Mouse (Mus musculus) fat pad, adult 2 months (tissue): ENCODE data around the gene Lats2.
"Not testable (repeated sequence)": the region's sequence is repeated elsewhere in the genome, so short reads cannot be mapped to it uniquely, and the experiment has no call there.

ENCODE experiments used
- DNase-seq: peaks from one replicate; pipeline ENCODE4 v3.0.0-alpha.2; 2011; ENCODE audit warnings: low read depth, low spot score; ENCODE audit errors: extremely low read depth

Gene Lats2

DNA sequence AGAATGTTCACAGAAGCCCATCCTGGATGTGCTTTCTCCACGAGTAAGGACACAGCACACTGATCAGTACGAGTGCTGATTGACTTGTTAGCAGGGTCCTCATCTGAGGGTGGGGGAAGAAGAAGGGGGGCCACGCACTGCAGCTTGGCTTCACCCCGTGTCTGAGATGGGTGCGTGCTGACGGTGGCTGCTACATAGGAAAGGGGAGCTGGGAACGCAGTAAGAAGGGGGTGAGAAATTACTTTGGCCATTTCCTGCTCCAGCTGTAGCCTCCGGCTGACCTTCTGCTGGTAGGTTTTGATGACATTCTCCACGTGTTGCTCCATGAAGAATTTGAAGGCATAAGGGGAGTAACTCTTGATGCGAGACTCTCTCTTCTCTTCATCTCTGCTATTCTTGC is 59.2 kb downstream of the Lats2 start:
- DNase-seq: no peak

DNA sequence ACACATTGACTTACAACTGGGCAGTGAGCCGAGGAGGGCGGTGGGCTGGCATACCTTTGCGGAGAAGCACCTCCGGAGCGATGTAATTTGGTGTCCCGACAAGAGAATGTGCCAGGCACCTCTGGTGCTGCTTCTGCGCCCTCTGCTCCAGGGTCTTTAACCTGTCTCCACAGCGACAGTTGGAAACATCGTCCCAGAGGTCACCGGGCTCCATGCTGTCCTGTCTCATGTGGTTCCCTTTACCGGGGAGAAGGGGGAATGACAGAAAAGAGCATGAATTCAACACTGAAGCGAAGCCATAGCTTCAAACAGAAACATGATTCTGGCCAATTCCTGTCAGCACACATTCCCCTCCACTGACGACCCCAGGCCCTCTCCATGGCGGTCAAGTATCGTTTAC is 62.1 kb downstream of the Lats2 start:
- DNase-seq: no peak

DNA sequence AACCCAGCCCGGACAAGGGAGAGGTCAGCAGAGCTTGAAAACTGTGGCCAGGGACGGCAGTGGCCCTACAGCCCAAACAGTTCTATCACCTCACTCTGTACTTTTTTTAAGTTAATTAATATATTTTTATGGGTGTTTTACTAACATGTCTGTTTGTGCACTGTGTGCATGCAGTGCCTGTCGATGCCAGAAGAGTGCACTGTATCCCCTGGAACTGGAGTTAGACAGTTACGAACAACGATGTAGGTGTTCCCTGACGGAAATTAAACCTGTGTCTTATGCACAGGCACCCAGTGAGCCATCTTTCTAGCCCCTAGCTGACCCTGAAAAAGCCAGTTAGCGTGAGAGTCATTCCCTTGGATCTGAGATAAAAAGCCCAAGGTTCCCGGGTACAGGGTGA is 62.6 kb downstream of the Lats2 start:
- no peak for DNase-seq

DNA sequence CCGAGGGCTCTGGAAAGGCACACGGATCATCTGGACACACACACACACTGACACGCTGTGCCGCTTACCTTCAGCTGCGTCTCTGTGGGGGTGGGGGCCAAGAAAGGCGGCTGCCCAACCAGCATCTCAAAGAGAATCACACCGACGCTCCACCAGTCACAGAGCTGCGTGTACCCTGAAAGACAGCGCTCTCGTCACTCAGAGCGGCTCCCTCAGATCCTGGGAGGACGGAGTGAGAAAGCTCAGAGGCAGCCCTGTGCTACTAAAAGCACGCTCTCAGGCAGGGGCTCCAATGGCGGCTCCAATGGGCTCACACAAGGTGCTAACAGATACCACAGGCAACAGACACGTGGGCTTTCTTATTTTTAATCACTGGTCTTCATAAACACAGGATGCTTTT is 63.9 kb downstream of the Lats2 start:
- no peak for DNase-seq

DNA sequence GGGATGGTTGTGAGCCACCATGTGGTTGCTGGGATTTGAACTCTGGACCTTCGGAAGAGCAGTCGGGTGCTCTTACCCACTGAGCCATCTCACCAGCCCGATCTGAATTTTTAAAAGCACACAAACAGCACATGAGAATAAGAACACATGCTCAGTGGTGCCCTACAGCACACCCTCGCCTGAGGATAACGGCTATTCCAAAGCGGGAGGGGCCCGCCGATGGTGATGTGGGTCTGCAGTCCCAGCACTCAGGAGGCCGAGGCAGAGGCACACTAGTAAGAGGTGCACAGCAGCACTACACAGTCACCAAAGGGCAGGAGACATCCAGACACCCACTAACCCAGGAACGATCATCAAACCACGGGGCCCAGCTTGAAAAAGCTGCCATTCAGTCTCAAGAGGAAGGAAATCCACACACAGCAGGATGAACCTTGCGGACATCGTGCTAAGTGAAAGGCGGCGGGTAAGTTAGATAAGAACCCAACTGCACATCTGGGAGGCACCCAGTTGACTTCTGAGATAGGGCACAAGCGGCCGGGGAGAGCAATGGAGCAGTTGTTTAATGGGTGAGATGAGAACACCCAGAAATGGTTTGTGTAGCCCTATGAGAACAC is 65.6 kb downstream of the Lats2 start:
- DNase-seq: no peak

DNA sequence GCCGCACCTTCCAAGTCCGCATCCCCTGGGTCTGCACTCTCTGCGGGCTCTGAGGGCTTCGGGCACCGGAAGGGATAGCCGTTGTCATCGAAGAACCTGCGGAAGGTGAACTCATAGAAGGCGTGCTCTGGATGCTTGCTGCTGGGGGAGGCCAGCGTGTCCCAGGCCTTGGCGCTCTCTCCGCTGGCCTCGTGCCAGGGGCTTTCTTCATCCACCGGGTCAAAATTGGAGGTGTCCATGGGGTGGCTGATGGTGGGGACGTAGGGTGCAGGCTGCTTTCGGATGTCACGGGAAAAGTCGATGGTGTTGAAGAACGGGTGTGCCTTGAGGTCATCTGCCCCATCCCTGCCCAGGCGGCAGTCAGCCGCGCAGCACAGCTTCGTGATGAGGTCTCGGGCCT is 66.9 kb downstream of the Lats2 start:
- DNase-seq: no peak

GRCm38 (mm10) chr14:57690681-57691080 is 67.5 kb downstream of the Lats2 start:
- no peak for DNase-seq

DNA sequence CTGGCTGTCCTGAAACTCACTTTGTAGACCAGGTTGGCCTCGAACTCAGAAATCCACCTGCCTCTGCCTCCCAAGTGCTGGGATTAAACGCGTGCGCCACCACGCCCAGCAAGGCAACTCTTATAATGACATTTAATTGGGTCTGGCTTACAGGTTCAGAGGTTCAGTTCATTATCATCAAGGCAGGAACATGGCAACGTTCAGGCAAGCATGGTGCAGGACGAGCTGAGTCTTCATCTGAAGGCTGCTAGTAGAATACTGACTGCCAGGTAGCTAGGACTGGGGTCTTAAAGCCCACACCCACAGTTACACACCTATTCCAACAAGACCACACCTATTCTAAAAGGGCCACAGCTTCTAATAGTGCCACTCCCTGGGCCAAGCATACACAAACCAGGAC is 70.1 kb downstream of the Lats2 start:
- DNase-seq: not testable (repeated sequence)

DNA sequence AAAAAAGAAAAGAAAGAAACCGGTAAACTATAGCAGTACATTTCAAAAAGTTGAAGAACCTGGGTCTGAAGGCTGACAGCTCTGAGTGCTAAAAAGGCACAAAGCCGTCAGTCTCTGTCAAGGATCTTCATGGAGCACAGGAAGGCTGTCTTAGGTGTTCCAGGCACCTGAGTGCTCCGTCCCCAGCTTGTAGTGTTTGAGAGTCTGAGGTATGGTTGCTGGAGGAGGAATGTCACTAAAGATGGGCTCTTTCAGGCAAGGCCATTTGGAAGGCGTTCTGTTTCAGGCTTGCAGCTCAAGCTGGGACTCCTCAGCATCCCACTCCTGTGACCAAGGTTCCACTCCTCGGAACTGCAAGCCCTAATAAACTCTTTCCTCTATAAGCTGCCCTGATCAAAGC is 70.7 kb downstream of the Lats2 start:
- no peak for DNase-seq

GRCm38 (mm10) chr14:57686647-57687046 is 71.5 kb downstream of the Lats2 start:
- no peak for DNase-seq

DNA sequence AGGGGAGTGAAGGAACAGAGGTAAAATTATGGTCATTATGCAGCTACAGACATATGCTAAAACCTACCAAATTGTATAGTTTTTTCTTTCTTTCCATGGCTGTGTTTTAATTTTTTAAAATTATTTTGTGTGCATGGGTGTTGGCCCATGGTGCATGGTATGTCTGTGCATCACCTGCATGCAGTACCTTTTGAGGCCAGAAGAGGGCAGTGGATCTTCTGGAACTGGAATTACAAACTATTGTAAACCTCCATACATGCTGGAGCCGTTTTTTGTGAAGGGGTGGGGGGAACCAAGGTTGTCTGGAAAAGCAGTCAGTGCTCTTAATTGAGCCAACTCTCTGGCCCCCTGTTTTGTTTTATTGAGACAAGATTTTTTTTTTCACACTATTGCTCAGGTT is 73.6 kb downstream of the Lats2 start:
- DNase-seq: no peak

GRCm38 (mm10) chr14:57682751-57683150 is 75.4 kb downstream of the Lats2 start:
- no peak for DNase-seq

DNA sequence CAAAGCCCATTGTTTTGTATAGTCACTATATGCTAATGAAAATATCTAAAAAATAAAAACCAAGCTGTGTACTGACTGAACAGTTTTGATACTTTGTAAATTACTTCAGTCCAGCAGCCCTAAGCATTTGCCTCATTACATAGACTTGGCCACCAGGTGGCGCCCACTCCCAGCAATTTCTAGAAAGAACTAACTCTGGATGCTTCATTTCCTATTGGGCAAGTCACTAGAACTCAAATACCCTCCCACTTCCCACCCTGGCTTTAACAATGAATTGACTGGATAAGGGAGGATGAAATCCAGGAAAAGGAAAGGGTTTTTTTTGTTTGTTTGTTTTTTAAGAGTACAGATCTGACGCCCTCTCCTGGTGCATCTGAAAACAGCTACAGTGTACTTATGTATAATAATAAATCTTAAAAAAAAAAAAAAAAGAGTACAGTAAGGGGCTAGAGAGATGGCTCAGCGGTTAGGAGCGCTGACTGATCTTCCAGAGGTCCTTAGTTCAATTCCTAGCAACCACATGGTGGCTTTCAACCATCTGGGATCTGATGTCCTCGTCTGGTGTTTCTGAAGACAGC is 78.1 kb downstream of the Lats2 start:
- DNase-seq: no peak

GRCm38 (mm10) chr14:57679523-57679922 is 78.7 kb downstream of the Lats2 start:
- no peak for DNase-seq

DNA sequence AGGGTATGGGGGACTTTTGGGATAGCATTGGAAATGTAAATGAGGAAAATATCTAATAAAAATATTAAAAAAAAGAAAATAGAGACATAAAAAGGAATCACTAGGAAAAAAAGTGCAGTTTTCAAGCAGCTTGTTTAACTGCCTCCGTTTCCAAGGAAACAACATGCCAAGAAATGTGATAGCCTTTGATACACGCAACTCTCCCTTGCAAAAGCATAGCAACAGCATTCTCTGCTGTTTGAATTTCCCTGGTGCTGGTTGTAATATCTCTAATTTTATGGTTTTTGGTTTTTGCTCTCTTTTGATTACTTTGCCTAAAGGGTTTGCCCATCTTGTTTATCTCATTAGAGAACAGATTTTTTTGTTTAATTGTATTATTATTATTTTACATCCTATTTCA is 82.7 kb downstream of the Lats2 start:
- DNase-seq: no peak

DNA sequence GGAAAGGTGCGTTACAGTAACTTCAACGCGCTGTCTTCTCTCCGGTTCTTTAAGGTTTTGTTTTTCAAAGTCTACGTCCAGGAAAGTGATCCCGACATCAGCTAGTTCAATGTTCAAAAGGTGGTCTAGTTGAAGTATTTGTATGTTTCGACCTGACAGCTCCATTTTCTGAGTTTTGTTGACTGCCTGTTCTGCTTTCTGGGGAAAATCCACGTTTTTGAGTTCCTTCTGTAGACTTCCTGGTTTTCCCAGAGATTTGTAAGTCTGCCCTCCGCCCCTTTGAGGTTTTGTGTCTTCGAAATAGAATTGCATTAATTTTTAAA is 92.6 kb downstream of the Lats2 start:
- no peak for DNase-seq

GRCm38 (mm10) chr14:57664822-57665627 is 93.2 kb downstream of the Lats2 start, which contains the start of gene Xpo4:
TSS of gene Xpo4 (minus strand) at chr14:57665430.
- no peak for DNase-seq

GRCm38 (mm10) chr14:57664311-57664821 is 93.8 kb downstream of the Lats2 start:
- DNase-seq: no peak

DNA sequence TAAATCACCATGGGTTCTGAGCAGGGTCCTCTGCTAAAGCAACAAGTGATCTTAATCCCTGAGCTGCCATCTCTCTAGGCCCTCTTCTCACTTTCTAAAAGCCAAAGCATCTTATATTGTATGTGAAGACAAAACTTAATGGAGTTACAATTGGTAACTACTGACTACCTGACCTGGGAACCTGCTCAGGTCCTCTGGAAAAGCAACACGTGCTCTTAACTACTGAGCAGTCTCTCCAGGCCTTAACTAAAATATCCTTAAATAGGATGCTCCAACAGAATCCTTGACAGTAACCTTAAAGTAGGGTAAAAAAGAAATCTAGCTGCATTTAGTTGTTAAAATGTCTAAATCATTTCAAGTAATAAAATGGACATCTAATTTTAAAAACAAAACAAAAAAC is 94.6 kb downstream of the Lats2 start:
- no peak for DNase-seq

- DNase-seq: no peak
These were observed 99.9 kb downstream of the Lats2 start for GRCm38 (mm10) chr14:57658301-57658700.

DNA sequence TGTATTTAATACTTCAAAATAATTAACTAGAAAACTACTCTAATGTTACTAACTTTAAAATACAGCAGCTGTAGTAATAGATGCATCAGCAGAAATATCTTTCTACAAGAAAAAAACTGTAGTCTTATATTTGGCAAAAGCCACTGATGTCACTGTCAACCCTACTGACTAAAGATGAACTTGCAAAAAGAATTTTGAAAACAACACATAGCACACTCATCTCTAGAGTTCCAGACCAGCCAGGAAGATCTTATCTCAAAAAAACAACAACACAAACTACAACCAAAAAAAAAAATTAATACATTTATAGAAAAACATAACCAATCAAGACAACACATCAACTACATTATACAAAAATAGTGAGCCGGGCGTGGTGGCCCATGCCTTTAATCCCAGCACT is 100.7 kb downstream of the Lats2 start:
- DNase-seq: no peak

DNA sequence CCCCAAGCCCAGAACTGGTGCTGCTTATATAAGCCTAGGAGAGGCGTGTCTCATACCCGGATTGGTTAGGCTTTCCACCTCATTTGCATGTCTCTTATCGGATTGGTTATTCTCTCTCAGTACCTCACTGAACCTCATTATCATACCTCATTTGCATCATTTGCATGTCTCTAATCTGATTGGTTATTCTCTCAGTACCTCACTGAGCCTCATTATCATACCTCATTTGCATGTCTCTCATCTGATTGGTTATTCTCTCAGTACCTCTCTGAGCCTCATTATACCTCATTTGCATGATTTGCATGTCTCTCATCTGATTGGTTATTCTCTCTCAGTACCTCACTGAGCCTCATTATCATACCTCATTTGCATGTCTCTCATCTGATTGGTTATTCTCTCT is 101.7 kb downstream of the Lats2 start:
- not testable (repeated sequence) for DNase-seq
